Mouse (Mus musculus) adrenal gland, postnatal 4 days (tissue): ENCODE results near the gene 1500009C09Rik. TPM values are rescaled to one million over a fixed set of nuclear protein-coding genes. Genes with fewer than 3 reads are reported as not detected.

Source experiments
- DNase-seq, 2 experiments: peaks; one replicate each; pipeline ENCODE4 v3.0.0; 2021 to 2022; ENCODE audit warnings: low spot score in 2 of 2, mixed read lengths in 2 of 2
- total RNA-seq, 2 experiments: library from RNA; stranded (reverse); gene quantifications; 2 replicates each; pipeline ENCODE4 v1.2.3; 2021

1500009C09Rik gene
- total RNA-seq, 2 experiments from 2014 or later, result 0.40 to 0.56 TPM

DNA sequence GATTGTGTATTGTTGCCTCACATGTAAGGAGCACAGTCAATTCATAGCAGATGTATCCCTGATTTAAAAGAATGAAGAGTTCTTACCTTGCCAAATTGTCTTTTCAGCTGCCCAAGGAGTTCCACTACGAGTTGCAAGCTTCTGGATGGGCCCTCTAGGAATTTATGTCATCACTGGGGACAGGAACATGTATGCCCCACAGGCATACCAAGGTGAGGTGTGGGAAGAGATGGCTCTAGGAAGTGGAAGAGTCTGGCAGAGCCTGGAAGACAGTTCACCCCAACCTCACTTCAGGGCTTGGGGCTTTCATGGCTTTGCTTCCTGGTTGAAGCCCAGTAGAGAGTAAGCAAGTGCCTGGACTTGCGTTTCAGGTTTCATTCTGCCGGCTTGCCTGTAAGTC is 56.2 kb downstream of the 1500009C09Rik start:
- DNase-seq, result no peak

Other genes starting within 250 kb of the 1500009C09Rik start
- 10 to 100 TPM; 83.6 to 95.1 TPM for gene Desi1, start 218.5 kb upstream of the 1500009C09Rik start, total RNA-seq
- gene Snu13, start 204.8 kb upstream of the 1500009C09Rik start, total RNA-seq, result 100 to 1,000 TPM in 1 of 2 experiments, 10 to 100 TPM in 1; 92.5 to 102 TPM
- gene 4930407I10Rik, start 193.2 kb upstream of the 1500009C09Rik start, total RNA-seq, result not detected
- 1 to 10 TPM; 3.5 to 3.8 TPM for gene Mei1, start 182.4 kb upstream of the 1500009C09Rik start, total RNA-seq
- gene Ccdc134, start 124.5 kb upstream of the 1500009C09Rik start, total RNA-seq, result 10 to 100 TPM; 11.1 to 11.3 TPM
- gene Srebf2, start 105.2 kb upstream of the 1500009C09Rik start, total RNA-seq, result 10 to 100 TPM; 54.6 to 71.7 TPM
- under 1 TPM; 0.70 to 0.79 TPM for gene Shisa8, start 39.6 kb upstream of the 1500009C09Rik start, total RNA-seq
- 1 to 10 TPM in 1 of 2 experiments, under 1 TPM in 1; 0.65 to 1.5 TPM for gene Tnfrsf13c, start 28.0 kb upstream of the 1500009C09Rik start, total RNA-seq
- 10 to 100 TPM; 12.8 to 16.8 TPM for gene Cenpm, start 7.6 kb upstream of the 1500009C09Rik start, total RNA-seq
- gene Sept3, start 22.5 kb downstream of the 1500009C09Rik start, total RNA-seq, result 10 to 100 TPM; 13.3 to 17.7 TPM
- under 1 TPM; 0.34 to 0.37 TPM for gene Wbp2nl, start 46.6 kb downstream of the 1500009C09Rik start, total RNA-seq
- gene Naga, start 86.5 kb downstream of the 1500009C09Rik start, total RNA-seq, result 10 to 100 TPM; 82.6 to 96.8 TPM
- gene Pheta2, start 86.5 kb downstream of the 1500009C09Rik start, total RNA-seq, result 1 to 10 TPM; 4.7 to 5.1 TPM
- gene Smdt1, start 86.6 kb downstream of the 1500009C09Rik start, total RNA-seq, result 100 to 1,000 TPM; 125 to 127 TPM
- gene Ndufa6, start 101.9 kb downstream of the 1500009C09Rik start, total RNA-seq, result 100 to 1,000 TPM; 406 to 421 TPM
- 10 to 100 TPM; 52.1 to 52.6 TPM for gene Cyp2d22, start 127.9 kb downstream of the 1500009C09Rik start, total RNA-seq
- gene Cyp2d11, start 141.6 kb downstream of the 1500009C09Rik start, total RNA-seq, result under 1 TPM in 1 of 2 experiments, not detected in 1; 0.20 TPM
- 10 to 100 TPM in 1 of 2 experiments, 1 to 10 TPM in 1; 1.1 to 24.9 TPM for gene Cyp2d10, start 154.8 kb downstream of the 1500009C09Rik start, total RNA-seq
- 1 to 10 TPM in 1 of 2 experiments, under 1 TPM in 1; 0.62 to 8.5 TPM for gene Cyp2d9, start 181.0 kb downstream of the 1500009C09Rik start, total RNA-seq